Mouse (Mus musculus) frontal cortex, adult (tissue): Measurements from ENCODE around the gene Lin28a.
A peak's percentile ranks its signal among the peaks of the same experiment; 100 is the strongest.

ENCODE experiments used
- ATAC-seq: cut with Nextera tagmentation; 2 replicates; pipeline ENCODE4 v1.9.2; 2017; ENCODE audit warnings: mild to moderate bottlenecking, moderate library complexity, mixed read lengths; ENCODE audit not compliant: low TSS enrichment

Lin28a gene

GRCm38 (mm10) chr4:133980496-133980895 lies 38.1 kb downstream of the Lin28a start:
- no peak for ATAC-seq

DNA sequence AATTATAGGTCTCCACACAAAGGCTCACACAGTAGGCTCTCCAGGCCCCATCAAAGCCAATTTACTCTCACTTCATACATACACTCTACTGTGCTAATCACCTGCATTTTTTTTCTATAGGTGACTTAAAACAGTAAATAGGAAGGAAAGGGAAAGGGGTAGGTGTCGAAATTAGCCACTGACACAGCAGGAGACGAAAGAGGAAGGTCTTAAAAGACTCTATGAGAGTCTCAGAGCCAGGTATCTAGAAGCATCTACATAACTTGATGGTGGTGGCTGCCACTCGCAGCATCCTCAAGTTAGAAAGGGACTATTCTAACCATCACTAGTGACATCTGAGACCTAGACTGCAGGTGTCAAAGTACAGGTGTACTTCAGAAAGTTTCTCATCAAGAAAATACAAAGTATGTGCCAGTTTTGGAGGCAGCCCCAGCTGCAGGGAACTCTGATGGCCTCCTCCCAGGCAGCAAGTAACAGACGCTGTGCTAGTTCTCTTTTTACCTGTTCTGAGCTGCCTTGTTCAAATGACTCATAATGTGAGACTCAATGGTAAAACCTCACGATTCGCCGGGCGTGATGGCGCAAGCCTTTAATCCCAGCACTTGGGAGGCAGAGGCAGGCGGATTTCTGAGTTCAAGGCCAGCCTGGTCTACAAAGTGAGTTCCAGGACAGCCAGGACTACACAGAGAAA lies 40.5 kb downstream of the Lin28a start:
- no peak for ATAC-seq

DNA sequence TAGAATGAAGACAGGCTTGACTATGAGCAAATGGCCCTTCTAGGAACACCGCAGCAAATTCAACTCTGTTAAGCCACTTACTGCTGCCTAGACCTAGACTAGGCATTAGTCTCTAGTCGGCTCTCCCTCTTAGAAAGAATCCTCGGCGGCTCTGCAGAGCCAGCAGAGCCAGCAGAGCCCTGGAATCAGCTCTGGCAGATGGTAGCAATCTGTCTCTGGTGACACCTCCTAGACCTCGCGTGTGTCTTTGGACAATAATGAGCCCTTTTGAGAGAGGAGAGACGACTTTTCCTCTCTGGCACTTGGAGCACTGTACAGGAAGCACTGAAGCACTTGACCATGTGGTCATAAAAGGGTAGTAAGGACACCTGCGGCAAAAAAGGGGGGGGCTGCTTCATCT lies 46.9 kb downstream of the Lin28a start:
- no peak for ATAC-seq

GRCm38 (mm10) chr4:133970876-133971275 lies 47.8 kb downstream of the Lin28a start:
- no peak for ATAC-seq

DNA sequence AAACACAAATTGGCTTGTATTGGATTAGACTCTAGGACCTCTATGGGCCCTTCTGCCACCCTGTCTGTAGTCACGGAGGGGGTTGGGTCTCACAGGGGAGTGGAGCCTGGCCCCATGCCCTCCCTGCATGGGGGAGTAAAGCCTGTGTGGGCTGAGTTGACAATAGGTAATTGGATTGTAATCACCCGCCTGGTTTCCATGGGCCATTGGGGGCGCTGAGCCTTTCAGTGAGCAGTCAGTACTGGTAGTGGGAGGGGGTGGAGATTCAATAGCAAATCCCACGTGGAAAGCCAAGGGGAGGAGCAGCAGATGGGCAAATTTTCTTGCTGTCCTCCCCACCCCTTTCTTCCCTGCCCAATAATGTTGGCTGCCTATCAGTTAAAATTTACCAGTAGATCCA lies 48.4 kb downstream of the Lin28a start:
- no peak for ATAC-seq

- ATAC-seq: no peak
These were observed 49.4 kb downstream of the Lin28a start for GRCm38 (mm10) chr4:133969114-133969770.

- ATAC-seq: peak; percentile 55
These were observed 50.3 kb downstream of the Lin28a start, which contains the start of gene Hmgn2 for GRCm38 (mm10) chr4:133968150-133968921. Gene Hmgn2 (minus strand): TSS chr4:133968650.

DNA sequence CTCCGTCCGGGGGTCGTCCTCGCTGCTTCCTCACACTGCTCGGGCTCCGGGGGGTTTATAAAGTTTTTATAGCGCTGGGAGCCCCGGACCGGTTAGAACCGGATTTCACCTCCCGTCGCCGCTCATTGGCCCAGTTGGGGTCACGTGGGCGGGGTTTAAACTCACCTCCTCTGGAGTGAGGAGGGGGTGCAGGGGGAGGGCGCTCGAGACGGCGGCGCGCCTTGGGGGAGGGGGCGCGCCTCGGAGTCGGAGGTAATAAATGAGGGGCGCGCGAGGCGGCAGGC lies 50.8 kb downstream of the Lin28a start:
- peak; percentile 43 for ATAC-seq

GRCm38 (mm10) chr4:133967138-133967865 lies 51.3 kb downstream of the Lin28a start:
- ATAC-seq: peak; percentile 52

- no peak for ATAC-seq
These were observed 52.2 kb downstream of the Lin28a start for GRCm38 (mm10) chr4:133966271-133966940.

- ATAC-seq: no peak
These were observed 56.1 kb downstream of the Lin28a start for GRCm38 (mm10) chr4:133962566-133962965.

- no peak for ATAC-seq
These were observed 59.8 kb downstream of the Lin28a start for GRCm38 (mm10) chr4:133958884-133959283.

GRCm38 (mm10) chr4:133956358-133956757 lies 62.3 kb downstream of the Lin28a start:
- ATAC-seq: no peak
